Mouse (Mus musculus) heart, embryonic 14.5 days (tissue): ENCODE results near the gene Cpne5. TPM values are rescaled to one million over a fixed set of nuclear protein-coding genes. Genes with fewer than 3 reads are reported as not detected.

Source experiments
- ATAC-seq: fragments of 200-750 bp; cut with Nextera tagmentation; 2 replicates; pipeline ENCODE4 v1.8.0; 2017; ENCODE audit warnings: low read depth, moderate TSS enrichment; ENCODE audit not compliant: insufficient number of reproducible peaks, insufficient read depth, low FRiP score
- H3K27ac ChIP-seq, 2 experiments: fragments of 200-500 bp in 1 of 2; fragments of 300-500 bp in 1 of 2; sonication (generic) in 1 of 2; replicated peaks in 1 of 2; 2 replicates each; pipeline ENCODE4 v1.5.1; 2012 to 2014; ENCODE audit warnings: low read depth in 2 of 2, low read length in 2 of 2, control low read depth in 1 of 2, mild to moderate bottlenecking in 1 of 2, mixed read lengths in 1 of 2; ENCODE audit not compliant: control insufficient read depth in 1 of 2, insufficient read depth in 1 of 2
- H3K27me3 ChIP-seq: fragments of 300-500 bp; sonication (generic); 2 replicates; pipeline ENCODE4 v1.6.1; 2014; ENCODE audit warnings: mild to moderate bottlenecking, low read length, control low read depth; ENCODE audit not compliant: control insufficient read depth, insufficient read depth
- H3K36me3 ChIP-seq: fragments of 300-500 bp; sonication (generic); 2 replicates; pipeline ENCODE4 v1.6.1; 2014; ENCODE audit warnings: mild to moderate bottlenecking, control low read depth, low read length, mixed read lengths; ENCODE audit not compliant: control insufficient read depth, insufficient read depth
- H3K4me1 ChIP-seq, 2 experiments: fragments of 200-500 bp in 1 of 2; fragments of 300-500 bp in 1 of 2; sonication (generic) in 1 of 2; 2 replicates each; pipeline ENCODE4 v1.6.1; 2012 to 2014; ENCODE audit warnings: low read length in 2 of 2, control low read depth in 1 of 2, mixed read lengths in 1 of 2; ENCODE audit not compliant: control insufficient read depth in 2 of 2, insufficient read depth in 2 of 2
- H3K4me2 ChIP-seq: fragments of 300-500 bp; sonication (generic); 2 replicates; pipeline ENCODE4 v1.6.1; 2014; ENCODE audit warnings: mild to moderate bottlenecking, low read length
- H3K4me3 ChIP-seq, 2 experiments: fragments of 200-500 bp in 1 of 2; fragments of 300-500 bp in 1 of 2; sonication (generic) in 1 of 2; 2 replicates each; pipeline ENCODE4 v1.5.1; 2012 to 2014; ENCODE audit warnings: low read length in 2 of 2, mild to moderate bottlenecking in 2 of 2, control low read depth in 1 of 2, low read depth in 1 of 2, moderate library complexity in 1 of 2; ENCODE audit not compliant: control insufficient read depth in 1 of 2, insufficient read depth in 1 of 2
- H3K9ac ChIP-seq: fragments of 300-500 bp; sonication (generic); 2 replicates; pipeline ENCODE4 v1.6.1; 2014; ENCODE audit warnings: mild to moderate bottlenecking, low read length
- H3K9me3 ChIP-seq: fragments of 300-500 bp; sonication (generic); 2 replicates; pipeline ENCODE4 v1.6.1; 2016; ENCODE audit warnings: low read length, control low read depth; ENCODE audit not compliant: control insufficient read depth
- WGBS: fragments of 180-500 bp; shearing (Covaris S2); extraction: QIAGEN DNeasy Blood & Tissue Kit; methylation state at CpG from one replicate; pipeline ENCODE4 v1.1.7; 2014; 5-methylcytosine and 5-hydroxymethylcytosine counted together
- polyA plus RNA-seq: library from polyadenylated mRNA; unstranded; fragments of >200 nt; fragmentation: Nextera tagmentation; extraction: Ambion mirVana; gene quantifications from 2 replicates; pipeline ENCODE4 v1.2.1, GENCODE M21; 2014

Gene Cpne5
- polyA plus RNA-seq, 1 experiment from 2014 or later: 28.8 TPM

DNA sequence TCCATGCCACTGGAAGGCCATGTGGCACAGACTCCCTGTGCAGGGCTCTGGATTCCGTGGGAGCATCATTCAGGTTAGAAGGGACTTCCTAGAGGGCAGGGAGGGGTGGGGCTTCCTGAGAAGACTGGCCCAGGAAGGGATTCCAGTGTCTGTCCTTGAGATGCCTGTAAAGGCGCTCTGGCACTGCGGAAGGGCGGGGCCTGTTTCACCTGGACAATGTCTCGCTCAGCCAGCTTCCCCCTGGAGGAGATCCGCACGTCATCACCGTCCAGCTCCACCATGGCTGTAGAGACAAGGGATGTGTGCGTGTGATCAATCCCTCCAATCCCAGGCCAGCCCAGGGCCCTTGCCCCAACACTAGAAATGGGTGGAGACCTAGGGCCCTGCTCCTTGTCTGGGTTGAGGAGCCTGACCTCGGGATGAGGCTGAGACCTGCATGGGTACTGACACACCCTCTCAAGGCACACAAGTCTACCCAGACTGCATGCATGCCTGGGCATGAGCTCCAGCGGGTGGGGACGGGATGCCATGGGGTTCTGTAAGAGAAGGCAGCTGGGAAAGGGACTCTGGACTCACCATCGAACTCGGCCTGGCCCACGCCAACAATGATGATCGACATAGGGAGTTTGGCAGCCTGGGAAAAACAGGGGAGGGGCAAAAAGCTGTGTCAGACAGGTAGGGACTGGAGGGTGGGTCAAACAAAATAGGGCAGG lies 78.1 kb downstream of the Cpne5 start:
- Histone ChIP-seq H3K27ac (no peak overlapping the region), H3K4me1 (peaks cover 7% of the 10 kb centered on the region in 2 experiments), H3K27me3 (no peaks in the 10 kb centered on the region), H3K9ac (no peak overlapping the region), H3K4me2 (no peak overlapping the region), H3K36me3 (no peaks in the 10 kb centered on the region), H3K9me3 (peaks cover 15% of the 10 kb centered on the region), H3K4me3 (no peak overlapping the region)
- 82% methylated on average over 16 of the region's 16 CpGs for WGBS
- ATAC-seq: no peak

DNA sequence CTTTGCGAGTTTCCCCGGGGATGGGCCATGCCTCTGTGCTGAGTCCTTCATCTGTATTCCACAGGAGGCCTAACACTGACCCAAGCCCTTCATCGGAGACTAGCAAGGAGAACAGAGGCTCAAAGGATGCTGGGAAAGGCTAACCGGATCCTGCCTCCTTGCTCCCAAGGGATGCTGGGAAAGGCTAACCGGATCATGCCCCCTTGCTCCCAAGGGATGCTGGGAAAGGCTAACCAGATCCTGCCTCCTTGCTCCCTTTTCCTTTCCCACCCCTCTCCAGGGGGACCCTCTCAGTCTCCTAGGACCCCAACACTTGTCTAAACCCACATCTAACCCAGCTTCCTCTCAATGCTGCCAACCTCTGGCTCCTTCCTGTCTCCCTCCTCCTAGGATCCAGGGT lies 78.6 kb downstream of the Cpne5 start:
- 95% methylated on average over 5 of the region's 5 CpGs for WGBS
- ATAC-seq: no peak

GRCm38 (mm10) chr17:29158899-29159298 lies 79.1 kb downstream of the Cpne5 start:
- Histone ChIP-seq H3K4me3 (no peak overlapping the region), H3K9me3 (peaks cover 15% of the 10 kb centered on the region), H3K36me3 (no peaks in the 10 kb centered on the region), H3K9ac (no peak overlapping the region), H3K27me3 (no peaks in the 10 kb centered on the region), H3K27ac (no peak overlapping the region), H3K4me2 (no peak overlapping the region), H3K4me1 (no peaks in the 10 kb centered on the region)
- 91% methylated on average over 15 of the region's 15 CpGs for WGBS
- ATAC-seq: no peak

More for the DNA sequence above, 78.6 kb downstream of the Cpne5 start:
- Histone ChIP-seq H3K4me3 (no peak overlapping the region), H3K36me3 (no peaks in the 10 kb centered on the region), H3K4me1 (peaks cover 1 to 2% of the 10 kb centered on the region in 2 experiments), H3K9ac (no peak overlapping the region), H3K27me3 (no peaks in the 10 kb centered on the region), H3K9me3 (peaks cover 15% of the 10 kb centered on the region), H3K27ac (no peak overlapping the region), H3K4me2 (no peak overlapping the region)

GRCm38 (mm10) chr17:29156866-29157265 lies 81.1 kb downstream of the Cpne5 start:
- no peak overlapping the region for H3K4me3 ChIP-seq
- no peaks in the 10 kb centered on the region for H3K27me3 ChIP-seq
- H3K4me1 ChIP-seq: no peaks in the 10 kb centered on the region
- no peak for ATAC-seq
- no peak overlapping the region for H3K27ac ChIP-seq
- H3K9ac ChIP-seq: no peak overlapping the region
- H3K9me3 ChIP-seq: peaks cover 9% of the 10 kb centered on the region
- H3K4me2 ChIP-seq: no peak overlapping the region
- WGBS: 83% methylated on average over 8 of the region's 8 CpGs
- H3K36me3 ChIP-seq: no peaks in the 10 kb centered on the region

GRCm38 (mm10) chr17:29156396-29156795 lies 81.6 kb downstream of the Cpne5 start:
- Histone ChIP-seq H3K27ac (no peak overlapping the region), H3K4me1 (no peaks in the 10 kb centered on the region), H3K4me2 (no peak overlapping the region), H3K36me3 (no peaks in the 10 kb centered on the region), H3K4me3 (no peak overlapping the region), H3K9me3 (peaks cover 5% of the 10 kb centered on the region), H3K9ac (no peak overlapping the region), H3K27me3 (no peaks in the 10 kb centered on the region)
- ATAC-seq: no peak
- WGBS: 86% methylated on average over 16 of the region's 16 CpGs

GRCm38 (mm10) chr17:29155355-29156135 lies 82.4 kb downstream of the Cpne5 start:
- no peak for ATAC-seq
- H3K27me3 ChIP-seq: no peaks in the 10 kb centered on the region
- 77% methylated on average over 12 of the region's 12 CpGs for WGBS
- H3K36me3 ChIP-seq: no peaks in the 10 kb centered on the region
- H3K9me3 ChIP-seq: no peaks in the 10 kb centered on the region
- no peak overlapping the region for H3K9ac ChIP-seq
- no peaks in the 10 kb centered on the region for H3K4me1 ChIP-seq
- H3K27ac ChIP-seq: no peak overlapping the region
- no peak overlapping the region for H3K4me3 ChIP-seq
- H3K4me2 ChIP-seq: no peak overlapping the region

DNA sequence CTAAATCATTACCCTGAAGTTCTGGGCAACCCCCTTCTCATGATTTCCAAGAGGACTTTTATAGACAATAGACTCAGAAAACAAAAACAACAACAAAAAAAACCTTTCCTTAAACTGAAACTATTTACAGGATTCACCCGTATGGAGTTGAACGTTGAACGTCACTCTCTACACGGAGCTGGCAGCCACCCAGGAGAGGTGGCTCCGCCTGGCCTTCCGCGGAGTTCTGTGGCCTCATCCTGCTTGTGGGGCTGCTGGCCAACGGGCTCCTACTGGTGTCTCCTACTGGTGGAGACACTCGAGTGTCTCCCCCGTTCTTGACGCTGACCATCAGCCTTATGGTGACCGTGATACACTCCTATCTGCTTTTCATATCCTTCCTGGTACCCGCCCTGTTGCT lies 83.7 kb downstream of the Cpne5 start:
- no peak overlapping the region for H3K4me2 ChIP-seq
- no peaks in the 10 kb centered on the region for H3K9me3 ChIP-seq
- H3K36me3 ChIP-seq: no peaks in the 10 kb centered on the region
- no peak for ATAC-seq
- H3K27ac ChIP-seq: no peak overlapping the region
- WGBS: 56% methylated on average over 13 of the region's 13 CpGs
- no peaks in the 10 kb centered on the region for H3K4me1 ChIP-seq
- H3K4me3 ChIP-seq: no peak overlapping the region
- H3K27me3 ChIP-seq: no peaks in the 10 kb centered on the region
- no peak overlapping the region for H3K9ac ChIP-seq
